Mouse (Mus musculus): ENCODE results near the gene Ubr3.
A peak's percentile ranks its signal among the peaks of the same experiment; 100 is the strongest.
"Not testable (repeated sequence)": the region's sequence is repeated elsewhere in the genome, so short reads cannot be mapped to it uniquely, and the experiment has no call there.

Gene Ubr3

DNA sequence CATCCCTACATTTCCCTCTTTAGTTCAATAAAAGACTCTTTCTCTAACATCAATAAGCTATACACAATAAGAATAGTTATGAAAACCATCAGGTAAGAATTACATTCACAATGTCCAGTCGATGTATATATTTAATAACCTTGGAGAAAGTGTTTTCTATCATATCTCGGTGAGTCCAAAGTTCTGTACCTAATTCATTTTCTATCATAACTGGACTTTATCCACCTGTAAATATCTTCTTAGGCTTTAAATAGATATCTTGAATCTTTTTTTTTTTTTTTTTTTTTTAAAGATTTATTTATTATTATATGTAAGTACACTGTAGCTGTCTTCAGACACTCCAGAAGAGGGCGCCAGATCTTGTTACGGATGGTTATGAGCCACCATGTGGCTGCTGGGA, 10.3 kb downstream of the Ubr3 start:
- not testable (repeated sequence) for DNase-seq (ENCODE audit: low spot score)

DNA sequence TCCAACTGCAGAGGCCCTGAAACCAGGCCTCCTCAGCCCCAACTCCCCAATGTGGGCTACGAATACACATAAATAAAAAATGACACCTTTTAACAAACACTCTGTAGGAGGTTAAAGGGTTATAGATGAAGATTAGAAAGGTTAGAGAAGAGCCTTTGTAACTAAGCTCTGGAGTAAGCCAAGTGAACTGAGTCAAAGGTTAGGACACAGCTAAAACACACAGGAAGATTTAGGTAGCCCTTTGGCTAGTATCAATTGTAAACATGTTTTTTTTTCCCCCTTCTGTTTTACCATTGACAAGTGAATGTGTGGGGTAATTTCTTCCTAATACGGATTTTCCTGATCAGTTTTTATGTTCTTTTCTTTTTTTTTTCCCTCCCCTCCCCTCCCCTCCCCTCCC, 15.8 kb downstream of the Ubr3 start:
- no peak for DNase-seq (ENCODE audit: low spot score)

DNA sequence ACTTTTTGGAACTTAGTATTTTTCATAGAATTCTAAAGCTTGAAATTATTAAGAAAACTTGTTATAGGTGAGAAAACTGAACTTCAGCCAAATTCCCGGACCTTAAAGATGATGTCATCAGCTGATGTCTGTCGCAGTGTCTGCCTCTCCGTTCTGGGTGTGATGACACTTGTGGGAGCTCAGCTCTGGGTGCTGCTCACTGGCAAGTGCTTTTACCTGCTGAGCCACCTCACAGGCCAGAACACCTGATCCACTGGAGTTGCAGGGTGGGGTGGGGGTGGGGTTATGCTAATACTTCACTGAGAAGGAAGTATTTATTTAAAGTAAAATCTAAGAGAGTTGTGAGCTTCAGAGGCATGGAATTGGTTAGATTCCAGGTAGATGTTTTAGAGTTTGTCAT, 20.3 kb downstream of the Ubr3 start:
- DNase-seq (ENCODE audit: low spot score), result no peak

DNA sequence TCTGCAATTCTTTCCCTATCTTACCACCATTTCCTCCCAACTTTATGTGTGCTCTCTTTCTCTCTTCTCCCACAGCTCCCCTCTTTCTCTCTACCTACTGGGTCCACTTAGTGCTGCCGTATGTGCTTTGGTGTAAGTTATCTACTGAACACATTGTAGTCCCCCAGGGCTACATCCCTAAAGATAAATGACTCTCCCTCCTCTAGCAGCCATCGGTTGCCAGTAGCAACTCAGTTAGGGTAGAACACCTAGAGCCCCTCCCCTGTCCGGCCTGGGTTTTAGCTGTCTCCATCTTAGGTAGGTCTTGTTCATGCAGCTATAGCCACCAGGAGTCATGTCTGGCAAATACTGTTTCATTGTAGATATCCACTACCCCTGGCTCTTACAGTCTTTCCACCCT, 27.9 kb downstream of the Ubr3 start:
- no peak for DNase-seq (ENCODE audit: low spot score)

DNA sequence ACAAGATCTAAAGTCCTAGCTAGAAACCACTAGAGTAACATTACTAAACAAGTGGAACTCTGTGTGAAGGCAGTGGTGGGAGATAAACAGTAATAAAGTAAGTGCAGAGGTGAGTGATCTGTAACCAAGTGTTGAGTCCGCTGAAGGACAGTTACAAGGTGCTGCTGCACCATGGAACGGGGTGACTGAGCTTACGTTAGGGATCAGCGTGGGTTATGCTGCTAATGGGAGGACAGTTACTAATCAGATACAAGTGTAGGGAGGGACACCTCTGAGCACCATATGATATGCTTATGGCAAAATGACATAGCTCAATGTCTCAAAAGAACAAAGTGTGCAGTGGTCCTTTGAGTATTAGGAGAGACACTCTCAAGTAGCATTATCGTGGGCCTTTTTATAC, 39.3 kb downstream of the Ubr3 start:
- DNase-seq (ENCODE audit: low spot score), result no peak

DNA sequence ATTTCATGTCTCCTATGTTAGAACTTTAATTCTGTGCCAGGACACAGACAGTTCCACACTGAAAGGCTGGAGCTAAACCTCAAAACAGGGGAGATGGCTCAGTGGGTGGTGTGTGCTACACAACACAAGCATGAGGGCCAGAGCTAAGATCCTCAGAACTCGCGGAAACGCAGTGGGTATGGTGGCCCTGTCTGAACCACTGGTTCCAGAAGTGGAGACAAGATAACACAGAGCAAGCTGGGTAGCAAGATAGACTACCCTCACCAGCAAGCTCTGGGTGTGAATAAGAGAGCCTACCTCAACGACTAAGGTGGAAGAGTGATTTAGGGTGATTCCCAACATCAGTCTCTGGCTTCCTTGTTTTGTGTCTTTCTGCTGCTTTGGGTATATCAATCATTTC, 42.2 kb downstream of the Ubr3 start:
- no peak for DNase-seq (ENCODE audit: low spot score)

DNA sequence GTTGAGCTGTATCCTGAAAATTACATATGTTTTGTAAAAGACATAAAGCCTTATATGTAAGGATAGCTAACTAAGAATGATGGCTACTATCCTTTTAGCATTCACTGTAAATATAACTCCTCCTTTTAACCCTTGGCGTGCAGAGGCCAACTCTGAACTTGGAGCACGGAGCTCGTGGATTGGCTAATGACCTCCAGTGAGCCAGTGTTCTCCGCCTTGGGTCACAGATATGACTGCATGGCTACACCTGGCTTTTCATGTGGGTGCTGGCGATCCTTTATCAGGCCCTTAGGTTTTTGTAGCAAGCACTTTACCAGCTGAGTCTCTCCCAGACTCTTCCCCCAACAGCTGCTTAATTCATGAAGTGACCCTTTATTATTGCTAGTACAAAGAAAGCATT, 42.6 kb downstream of the Ubr3 start:
- no peak for DNase-seq (ENCODE audit: low spot score)

DNA sequence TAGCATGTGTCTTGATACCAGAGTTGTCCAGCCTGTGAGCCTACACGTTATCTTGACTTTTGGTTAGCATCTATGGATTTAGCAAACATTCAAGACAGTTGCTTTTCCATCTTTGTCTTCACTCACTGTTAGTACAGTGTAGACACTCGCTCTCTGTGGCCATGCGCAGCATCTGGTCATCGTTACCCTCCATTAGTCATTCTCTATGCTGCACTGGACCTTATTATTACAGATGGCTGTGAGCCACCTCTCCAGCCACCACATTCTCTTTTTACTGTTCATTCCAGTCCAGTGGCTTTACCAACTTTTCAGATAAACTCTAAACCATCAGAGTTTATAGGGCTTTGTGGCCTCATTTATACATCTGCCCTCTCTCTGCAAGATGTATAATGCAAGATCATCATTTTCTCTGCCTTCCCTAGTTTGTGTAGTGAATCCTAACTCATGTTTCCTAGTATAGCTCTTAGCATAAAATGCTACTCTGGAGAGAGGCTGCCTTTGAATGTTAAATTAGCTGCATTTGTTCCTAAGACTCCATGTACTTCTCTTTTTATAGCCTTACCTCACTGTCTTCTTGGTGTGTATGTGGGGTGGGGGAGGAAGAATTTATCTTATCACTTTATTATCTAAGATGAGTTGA, 44.5 kb downstream of the Ubr3 start:
- DNase-seq (ENCODE audit: low spot score), result no peak

DNA sequence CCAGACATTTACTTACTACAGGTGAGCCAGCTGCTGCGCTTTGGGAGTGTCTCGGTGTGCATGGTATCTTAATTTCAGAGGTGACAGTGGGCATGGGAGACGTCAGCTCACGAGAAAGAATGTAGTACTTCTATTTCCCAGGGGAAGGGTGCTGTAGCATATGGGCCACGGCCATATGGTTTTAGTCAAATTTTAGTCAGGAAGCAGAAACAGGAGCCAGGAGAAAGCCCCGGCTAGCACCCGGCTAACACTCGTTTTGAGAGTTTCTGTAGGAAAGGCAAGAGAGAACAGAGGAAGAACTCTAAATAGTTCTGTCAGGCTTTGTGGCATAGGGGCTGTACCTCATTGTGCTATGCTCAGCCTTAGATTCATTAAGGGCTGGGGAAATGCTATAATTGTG, 55.8 kb downstream of the Ubr3 start:
- no peak for DNase-seq (ENCODE audit: low spot score)

DNA sequence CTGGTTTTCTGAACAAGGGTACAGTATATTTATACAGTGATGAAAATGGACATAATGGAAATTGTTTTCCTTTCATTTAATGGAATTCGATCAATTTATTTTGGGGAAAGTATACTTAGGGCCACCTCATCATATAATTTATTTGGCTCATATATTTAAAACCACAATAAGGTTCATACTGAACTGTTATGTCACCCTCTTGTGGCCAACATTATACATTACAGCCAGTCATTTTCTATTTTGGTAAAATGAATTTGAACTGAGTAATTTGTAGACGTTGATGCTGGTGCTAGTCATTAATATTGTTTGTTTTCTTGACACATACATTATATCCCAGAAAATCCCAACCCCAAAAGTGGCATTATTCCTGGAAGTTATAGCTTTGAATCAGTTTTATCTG, 58.6 kb downstream of the Ubr3 start:
- DNase-seq (ENCODE audit: low spot score), result no peak

DNA sequence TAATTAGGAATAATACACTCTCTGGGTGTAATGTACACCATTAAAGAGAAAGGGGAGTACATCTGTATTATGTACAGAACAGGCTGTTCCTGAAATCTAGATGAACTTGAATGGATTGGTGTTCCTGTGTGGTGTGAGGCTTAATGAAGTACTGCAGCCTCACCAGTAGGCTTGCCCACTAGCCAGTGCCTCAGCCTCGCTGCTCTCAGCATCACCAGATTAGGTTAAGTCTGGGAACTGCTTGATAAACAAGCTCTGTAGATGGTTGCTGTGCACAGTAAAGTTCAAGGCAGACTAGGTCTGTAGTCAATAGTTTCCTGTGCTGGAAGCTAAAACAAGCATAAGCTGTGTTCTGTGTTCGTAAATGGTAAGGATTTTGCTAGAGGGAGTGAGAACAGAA, 60.6 kb downstream of the Ubr3 start:
- no peak for DNase-seq (ENCODE audit: low spot score)

DNA sequence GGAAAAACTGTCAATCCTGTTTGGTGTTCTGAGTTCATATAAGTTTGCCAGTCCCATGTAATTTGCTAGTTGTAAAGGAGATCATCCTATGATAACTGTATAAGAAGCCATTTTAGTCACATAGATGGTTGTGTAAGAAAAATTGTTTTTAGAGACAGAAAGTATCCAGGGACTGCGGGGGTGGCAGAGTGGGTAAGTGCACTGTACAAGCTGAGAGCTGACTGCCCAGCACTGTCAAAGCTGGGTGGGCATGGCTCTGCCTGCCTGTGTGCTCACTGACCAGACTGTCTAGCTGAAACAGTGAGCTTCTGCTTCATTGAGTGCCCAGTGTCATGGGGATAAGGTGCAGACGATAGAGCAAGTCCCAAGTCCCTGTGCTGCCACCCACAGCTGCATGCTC, 77.8 kb downstream of the Ubr3 start:
- no peak for DNase-seq (ENCODE audit: low spot score)

DNA sequence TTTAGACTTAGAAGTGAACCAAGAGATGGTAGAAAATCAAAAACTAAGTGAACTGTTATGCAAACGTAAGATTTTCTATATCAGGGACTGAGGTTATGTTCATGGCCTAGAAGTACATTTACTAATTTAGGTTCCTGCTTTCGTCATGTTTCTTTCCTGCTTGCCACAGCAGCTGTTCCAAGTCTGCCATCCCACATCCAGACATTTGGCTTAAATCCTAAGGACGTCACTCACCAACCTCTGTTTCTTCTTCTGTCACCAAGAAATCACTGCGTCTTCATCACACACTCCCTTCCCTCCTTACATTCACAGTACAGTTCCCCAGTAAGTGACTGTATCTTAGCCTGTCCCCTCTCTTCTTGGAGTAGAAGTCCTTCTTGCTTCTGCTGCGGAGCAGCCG, 92.2 kb downstream of the Ubr3 start:
- no peak for DNase-seq (ENCODE audit: low spot score)

DNA sequence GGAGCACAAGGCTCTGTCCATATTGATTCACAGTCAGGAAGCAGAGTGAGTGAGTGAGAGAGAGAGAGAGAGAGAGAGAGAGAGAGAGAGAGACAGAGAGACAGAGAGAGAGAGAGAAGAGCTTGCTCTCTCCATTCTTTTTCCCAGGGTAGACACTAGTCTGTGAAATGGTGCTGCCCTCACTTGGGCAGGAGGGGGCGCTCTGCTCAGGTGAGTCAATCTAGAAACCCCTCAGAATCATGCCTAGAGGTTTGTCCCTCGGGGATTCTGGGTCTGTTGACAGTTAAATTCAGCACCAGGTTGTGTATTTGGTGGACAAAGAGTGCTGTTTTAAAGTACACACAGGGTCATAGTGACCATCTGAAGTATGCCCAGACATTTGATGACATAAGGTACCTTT, 93.6 kb downstream of the Ubr3 start:
- no peak for DNase-seq (ENCODE audit: low spot score)

DNA sequence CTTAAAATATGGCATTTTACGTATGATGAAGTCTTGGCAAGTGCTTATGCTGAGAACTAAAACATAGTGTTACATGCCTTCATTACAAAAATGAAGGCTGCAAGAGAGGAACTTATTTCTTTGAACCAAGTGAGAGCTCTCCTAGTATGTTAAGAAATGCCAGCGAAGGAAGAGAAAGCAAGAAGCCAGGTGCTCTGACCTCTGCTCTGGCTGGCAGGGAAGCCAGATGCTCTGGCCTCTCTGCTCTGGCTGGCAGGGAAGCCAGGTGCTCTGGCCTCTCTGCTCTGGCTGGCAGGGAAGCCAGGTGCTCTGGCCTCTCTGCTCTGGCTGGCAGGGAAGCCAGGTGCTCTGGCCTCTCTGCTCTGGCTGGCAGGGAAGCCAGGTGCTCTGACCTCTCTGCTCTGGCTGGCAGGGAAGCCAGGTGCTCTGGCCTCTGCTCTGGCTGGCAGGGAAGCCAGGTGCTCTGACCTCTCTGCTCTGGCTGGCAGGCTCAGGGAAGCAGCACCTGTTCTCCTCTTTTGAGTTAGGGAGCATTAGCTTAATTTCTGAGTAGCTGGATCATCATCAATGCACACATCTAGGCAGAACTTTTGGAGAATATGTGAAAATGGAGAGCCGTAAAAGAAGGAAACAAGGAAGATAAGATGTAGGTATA, 97.2 kb downstream of the Ubr3 start:
- DNase-seq (ENCODE audit: low spot score), result not testable (repeated sequence)

DNA sequence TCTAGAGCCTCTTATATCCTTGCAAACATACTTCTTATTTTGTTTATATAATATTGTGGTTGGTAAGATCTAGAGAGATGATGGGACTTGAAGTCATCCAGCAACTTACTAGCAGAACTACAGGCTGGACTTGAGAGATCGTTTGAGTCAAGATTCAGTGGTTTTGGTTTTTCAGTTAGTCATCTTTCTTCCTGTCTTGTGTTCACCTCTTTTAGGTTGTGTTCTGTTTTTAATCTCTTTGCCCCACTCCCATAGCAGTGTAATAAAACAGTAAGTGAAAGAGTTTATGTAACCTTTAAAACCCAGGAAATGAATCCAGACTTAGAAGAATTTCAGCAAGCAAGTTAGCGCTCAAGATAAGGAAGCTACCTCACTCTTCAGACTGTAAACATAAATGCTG, 97.7 kb downstream of the Ubr3 start:
- DNase-seq (ENCODE audit: low spot score), result no peak

DNA sequence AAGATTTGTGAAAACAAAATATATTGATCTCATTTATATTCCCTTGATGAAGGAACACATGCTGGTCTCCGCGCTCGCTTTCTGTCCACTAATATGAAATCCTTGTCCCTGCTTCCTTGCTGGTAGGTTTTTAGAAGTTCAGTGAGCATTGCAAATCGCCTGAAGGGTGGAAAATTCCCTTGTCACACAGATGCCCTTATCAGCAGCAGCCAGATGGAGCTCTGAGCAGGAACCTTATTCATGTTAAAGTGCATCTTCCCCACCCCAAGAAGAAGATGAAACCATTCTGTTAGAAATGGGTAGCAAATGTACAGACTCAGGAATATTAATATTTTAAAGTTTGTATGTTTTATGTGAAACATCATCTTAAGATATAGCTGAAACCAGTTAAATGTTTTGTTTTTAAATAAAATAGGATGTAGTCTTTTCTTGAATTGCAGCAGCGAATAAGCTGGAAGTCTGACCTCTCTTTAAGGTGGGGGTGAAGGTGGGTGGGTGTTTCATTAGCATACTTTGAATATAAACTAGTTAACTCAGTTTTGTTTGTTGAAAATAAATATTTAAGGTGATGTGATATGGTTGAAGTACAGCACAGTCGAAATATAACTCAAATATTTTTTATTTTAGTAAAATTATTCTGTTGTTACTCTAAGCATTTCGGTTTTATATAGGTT, 102.2 kb downstream of the Ubr3 start:
- no peak for DNase-seq (ENCODE audit: low spot score)

DNA sequence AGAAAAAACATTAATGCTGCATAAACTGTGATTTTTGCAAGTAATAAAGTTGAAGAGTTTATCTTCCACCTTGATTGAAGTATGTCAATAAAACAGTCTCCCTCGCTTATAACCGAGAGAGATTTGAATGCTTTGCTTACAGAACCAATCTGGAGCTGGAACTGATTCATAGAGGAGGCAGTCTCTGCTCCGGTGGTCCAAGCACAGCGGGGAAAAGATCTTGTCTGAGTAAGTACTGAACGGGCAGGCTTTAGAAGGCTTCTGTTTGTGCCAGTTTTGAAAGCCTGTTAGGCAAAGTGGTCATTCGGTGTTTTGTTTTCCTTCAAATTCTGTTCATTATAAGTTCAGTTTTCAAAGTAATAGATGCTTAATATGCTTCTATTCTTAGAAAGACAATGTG, 103.3 kb downstream of the Ubr3 start:
- no peak for DNase-seq (ENCODE audit: low spot score)

DNA sequence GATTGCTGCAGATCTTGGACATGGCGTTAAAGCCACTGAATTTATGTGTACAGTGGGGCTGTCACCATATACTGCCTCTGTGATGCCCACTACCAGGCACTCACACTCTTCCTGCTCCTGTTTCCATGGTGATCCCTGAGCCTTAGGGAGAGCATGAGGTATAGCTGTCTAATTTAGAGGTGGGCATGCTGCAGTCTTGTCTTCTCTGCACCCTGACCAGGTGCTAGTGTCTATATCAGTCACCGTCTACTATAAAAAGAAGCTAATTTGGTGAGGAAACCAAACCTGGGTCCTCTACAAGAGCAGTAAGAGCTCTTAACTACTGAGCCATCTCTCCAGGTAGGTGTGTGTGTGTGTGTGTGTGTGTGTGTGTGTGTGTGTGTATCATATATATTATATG, 109.4 kb downstream of the Ubr3 start:
- DNase-seq (ENCODE audit: low spot score), result no peak

DNA sequence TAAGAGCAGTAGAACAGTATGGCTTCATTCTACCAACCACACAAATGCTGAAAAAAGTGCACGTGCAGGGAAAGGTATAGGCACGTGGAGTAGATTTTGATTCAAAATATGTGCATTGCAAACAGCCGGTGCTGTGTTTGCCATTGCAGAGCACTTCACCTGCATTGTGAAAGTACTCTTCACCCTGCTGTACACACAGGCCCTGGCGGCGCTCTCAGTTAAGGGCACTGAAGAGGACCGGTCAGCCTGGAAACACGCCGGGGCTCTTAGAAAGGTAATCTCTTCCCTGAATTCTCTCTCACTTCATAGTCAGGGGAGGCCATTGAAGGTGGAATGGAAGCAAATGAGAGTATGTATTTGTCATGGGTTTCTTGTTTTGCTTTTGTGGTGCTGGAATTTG, 115.9 kb downstream of the Ubr3 start:
- no peak for DNase-seq (ENCODE audit: low spot score)

DNA sequence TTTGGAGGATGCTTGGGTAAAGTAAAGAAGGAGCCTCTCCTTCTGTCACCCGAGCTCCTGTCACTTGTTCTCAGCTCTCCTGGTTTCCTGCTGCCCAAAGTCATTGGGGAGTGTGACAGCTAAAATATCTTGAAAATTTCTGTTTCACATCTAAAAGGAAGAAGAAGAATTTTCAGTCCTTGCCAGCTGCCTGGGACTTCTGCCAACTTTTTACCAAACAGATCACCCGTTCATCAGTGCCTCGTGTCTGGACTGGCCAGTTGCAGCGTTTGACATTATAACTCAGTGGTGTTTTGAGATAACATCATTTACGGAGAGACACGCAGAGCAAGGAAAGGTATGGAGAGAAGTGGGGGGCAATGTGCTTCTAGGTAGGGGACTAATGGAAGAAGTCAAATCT, 121.2 kb downstream of the Ubr3 start:
- peak; percentile 59 for DNase-seq (ENCODE audit: low spot score)

DNA sequence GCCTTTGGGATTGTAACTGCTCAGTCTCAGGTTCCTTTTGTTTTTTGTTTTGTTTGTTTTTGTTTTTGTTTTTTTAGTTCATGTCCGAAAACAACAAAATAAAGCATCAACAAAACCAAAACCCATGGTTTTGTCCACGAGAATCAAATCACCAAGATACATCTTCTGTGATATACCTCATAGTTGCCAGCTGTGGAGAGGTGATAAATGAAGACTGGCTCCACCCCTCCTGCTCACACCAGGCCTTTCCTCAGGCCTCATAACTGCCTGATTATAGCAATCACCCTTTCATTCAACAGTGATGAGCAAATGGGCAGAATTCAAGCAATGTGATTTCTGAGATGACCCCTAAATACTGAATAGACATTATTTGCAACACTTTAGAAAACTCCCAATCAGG, 127.4 kb downstream of the Ubr3 start:
- DNase-seq (ENCODE audit: low spot score), result no peak

DNA sequence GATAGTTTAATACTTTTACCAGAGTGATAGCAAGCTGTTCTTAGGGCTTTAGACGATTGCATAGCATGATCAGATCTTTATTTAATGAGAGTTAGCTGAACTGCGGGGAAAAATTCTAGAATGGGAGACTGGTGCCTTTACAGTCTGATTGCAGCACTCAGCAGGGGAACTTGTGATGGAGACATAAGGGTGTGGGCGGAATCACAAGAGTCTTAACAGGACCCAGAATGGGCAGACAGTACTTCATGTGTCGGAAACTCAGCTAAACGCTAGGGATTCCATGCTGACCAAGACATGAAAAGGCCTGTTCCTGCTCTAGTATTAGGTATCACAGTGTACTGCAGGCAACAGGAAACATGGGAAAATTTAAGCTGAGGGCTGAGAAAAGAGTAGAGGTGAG, 128.7 kb downstream of the Ubr3 start:
- no peak for DNase-seq (ENCODE audit: low spot score)

DNA sequence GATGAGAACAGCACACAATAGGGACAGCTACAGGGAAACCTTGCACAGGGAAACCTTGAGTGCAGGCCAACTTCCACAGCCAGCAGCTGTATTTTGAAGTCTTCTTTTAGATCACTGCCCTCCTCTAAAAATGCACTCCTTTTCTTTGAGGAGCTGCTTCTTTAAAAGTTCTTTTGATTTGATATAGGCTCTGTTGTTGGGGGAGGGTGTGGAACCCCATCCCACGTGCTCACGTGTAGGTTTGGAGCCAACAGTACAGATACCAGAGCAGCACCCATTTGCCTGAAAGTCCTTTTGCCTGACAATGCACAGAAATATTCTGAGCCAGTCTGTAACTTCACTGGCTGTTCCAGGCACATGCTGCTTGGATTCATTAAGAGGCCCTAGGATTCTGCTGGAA, 134.4 kb downstream of the Ubr3 start:
- no peak for DNase-seq (ENCODE audit: low spot score)

Data from urinary bladder, postnatal 14 days (tissue).